Mouse (Mus musculus) liver, embryonic 14.5 days (tissue): ENCODE data around the gene Cabp2.

Experiments
- CTCF ChIP-seq: IDR thresholded peaks from 2 replicates; pipeline ENCODE4 v1.5.1; 2016; ENCODE audit warnings: antibody characterized with exemption, low read depth, control low read depth
- EP300 ChIP-seq: IDR thresholded peaks from 2 replicates; pipeline ENCODE4 v1.6.1; 2016; ENCODE audit warnings: antibody characterized with exemption, low read depth

- TF ChIP-seq CTCF (no peak), EP300 (no peak)
These were observed 48.1 kb upstream of the Cabp2 start for GRCm38 (mm10) chr19:4033298-4033697.
